Mouse (Mus musculus): ENCODE measurements around the gene Hoxc9. TPM values are rescaled to one million over a fixed set of nuclear protein-coding genes. Genes with fewer than 3 reads are reported as not detected.

Hoxc9 gene
- polyA plus RNA-seq, 1 experiment: 0.74 TPM

Other genes with a start within 250 kb of the Hoxc9 start
- gene Hoxc13, start 55.3 kb upstream of the Hoxc9 start, polyA plus RNA-seq (2012; rRNA removed): not detected in 2 replicates
- not detected in 2 replicates for gene Hoxc12, start 39.7 kb upstream of the Hoxc9 start, polyA plus RNA-seq (2012; rRNA removed)
- not detected in 2 replicates for gene Hoxc11, start 22.0 kb upstream of the Hoxc9 start, polyA plus RNA-seq (2012; rRNA removed)
- gene Hoxc10, start 9.6 kb upstream of the Hoxc9 start, polyA plus RNA-seq (2012; rRNA removed): 0.07 TPM in 1 of 2 replicates, not detected in the other
- gene Hoxc5, start 9.0 kb upstream of the Hoxc9 start, polyA plus RNA-seq (2012; rRNA removed): 1.5 and 1.7 TPM in 2 replicates
- gene Hoxc8, start 14.2 kb downstream of the Hoxc9 start, polyA plus RNA-seq (2012; rRNA removed): 4.5 and 5.5 TPM in 2 replicates
- gene Hoxc6, start 21.8 kb downstream of the Hoxc9 start, polyA plus RNA-seq (2012; rRNA removed): 10.0 and 10.7 TPM in 2 replicates
- 1.4 and 2.2 TPM in 2 replicates for gene Hoxc4, start 42.5 kb downstream of the Hoxc9 start, polyA plus RNA-seq (2012; rRNA removed)
- 12.5 and 19.8 TPM in 2 replicates for gene Smug1, start 190.7 kb downstream of the Hoxc9 start, polyA plus RNA-seq (2012; rRNA removed)